Mouse (Mus musculus) MEL (cell line): Measurements from ENCODE around the gene Gas7. TPM values are rescaled to one million over a fixed set of nuclear protein-coding genes. Genes with fewer than 3 reads are reported as not detected.

Source experiments
- DNase-seq: peaks from one replicate; pipeline ENCODE4 v3.0.0; 2011; ENCODE audit warnings: low read depth, low spot score
- H3K27ac ChIP-seq: 2 replicates; pipeline ENCODE4 v1.5.1; 2012; ENCODE audit warnings: low read depth, mild to moderate bottlenecking, control low read depth, low read length, moderate library complexity; ENCODE audit not compliant: control insufficient read depth
- H3K27me3 ChIP-seq, 2 experiments: fragments of 150-350 bp in 1 of 2; sonication (generic) in 1 of 2; 2 replicates each; pipeline ENCODE4 v1.6.1; 2012; ENCODE audit warnings: low read length in 2 of 2, mild to moderate bottlenecking in 2 of 2, improper control_type of control experiment in 1 of 2, moderate library complexity in 1 of 2; ENCODE audit not compliant: insufficient read depth in 2 of 2, control insufficient read depth in 1 of 2
- H3K36me3 ChIP-seq, 2 experiments: 2 replicates each; pipeline ENCODE4 v1.6.1; 2012 to 2014; ENCODE audit warnings: low read length in 2 of 2, improper control_type of control experiment in 1 of 2, inconsistent platforms in 1 of 2, mild to moderate bottlenecking in 1 of 2; ENCODE audit not compliant: insufficient read depth in 2 of 2, control insufficient read depth in 1 of 2
- H3K4me1 ChIP-seq, 2 experiments: fragments of 150-350 bp in 1 of 2; sonication (generic) in 1 of 2; 2 replicates each; pipeline ENCODE4 v1.6.1; 2012; ENCODE audit warnings: low read length in 2 of 2, improper control_type of control experiment in 1 of 2, mild to moderate bottlenecking in 1 of 2; ENCODE audit not compliant: insufficient read depth in 2 of 2, control insufficient read depth in 1 of 2
- H3K4me3 ChIP-seq, 2 experiments: fragments of 150-350 bp in 1 of 2; sonication (generic) in 1 of 2; 2 replicates each; pipeline ENCODE4 v1.5.1; 2012; ENCODE audit warnings: low read depth in 2 of 2, low read length in 2 of 2, mild to moderate bottlenecking in 2 of 2, moderate library complexity in 2 of 2, control low read depth in 1 of 2, improper control_type of control experiment in 1 of 2; ENCODE audit not compliant: control insufficient read depth in 1 of 2, insufficient read depth in 1 of 2
- H3K79me2 ChIP-seq: 2 replicates; pipeline ENCODE4 v1.6.1; 2012; ENCODE audit warnings: mild to moderate bottlenecking, low read length, moderate library complexity; ENCODE audit not compliant: control insufficient read depth, poor library complexity, insufficient read depth
- H3K9ac ChIP-seq: 2 replicates; pipeline ENCODE4 v1.6.1; 2012; ENCODE audit warnings: low read depth, mild to moderate bottlenecking, control low read depth, low read length, moderate library complexity; ENCODE audit not compliant: control insufficient read depth, poor library complexity, severe bottlenecking
- H3K9me3 ChIP-seq: fragments of 150-350 bp; sonication (generic); replicated peaks from 2 replicates; pipeline ENCODE4 v1.6.1; 2012; ENCODE audit warnings: mild to moderate bottlenecking, low read length, improper control_type of control experiment, moderate library complexity; ENCODE audit not compliant: insufficient read depth
- BHLHE40 ChIP-seq: IDR thresholded peaks from 2 replicates; pipeline ENCODE4 v1.6.1; 2012; ENCODE audit warnings: low read depth, mild to moderate bottlenecking, inconsistent platforms, low read length, improper control_type of control experiment, borderline replicate concordance
- CHD1 ChIP-seq: IDR thresholded peaks from 2 replicates; pipeline ENCODE4 v1.6.1; 2012; ENCODE audit warnings: low read depth, mild to moderate bottlenecking, inconsistent platforms, low read length, improper control_type of control experiment
- CHD2 ChIP-seq: IDR thresholded peaks from 2 replicates; pipeline ENCODE4 v1.6.1; 2011; ENCODE audit warnings: low read length, improper control_type of control experiment
- E2F4 ChIP-seq: IDR thresholded peaks from 2 replicates; pipeline ENCODE4 v1.6.1; 2011; ENCODE audit warnings: low read depth, low read length, improper control_type of control experiment, borderline replicate concordance
- ELF1 ChIP-seq: IDR thresholded peaks from 2 replicates; pipeline ENCODE4 v1.6.1; 2014; ENCODE audit warnings: low read depth, mild to moderate bottlenecking, inconsistent platforms, low read length, improper control_type of control experiment, moderate library complexity
- EP300 ChIP-seq, 2 experiments: IDR thresholded peaks; 2 replicates each; pipeline ENCODE4 v1.6.1; 2011; ENCODE audit warnings: improper control_type of control experiment in 2 of 2, low read length in 2 of 2, low read depth in 1 of 2, mild to moderate bottlenecking in 1 of 2
- GABPA ChIP-seq: IDR thresholded peaks from 2 replicates; pipeline ENCODE4 v1.6.1; 2012; ENCODE audit warnings: low read depth, mild to moderate bottlenecking, inconsistent platforms, low read length, improper control_type of control experiment, moderate library complexity
- GATA1 ChIP-seq: IDR thresholded peaks from 2 replicates; pipeline ENCODE4 v1.6.1; 2011; ENCODE audit warnings: low read depth, low read length, improper control_type of control experiment
- JUND ChIP-seq: IDR thresholded peaks from 2 replicates; pipeline ENCODE4 v1.6.1; 2011; ENCODE audit warnings: low read depth, mild to moderate bottlenecking, improper control_type of control experiment, low read length
- KAT2A ChIP-seq: conservative IDR thresholded peaks from 2 replicates; pipeline ENCODE4 v1.6.1; 2012; ENCODE audit warnings: low read depth, low read length, improper control_type of control experiment, inconsistent platforms
- MAFK ChIP-seq: IDR thresholded peaks from 2 replicates; pipeline ENCODE4 v1.6.1; 2011; ENCODE audit warnings: low read depth, mild to moderate bottlenecking, low read length, improper control_type of control experiment, borderline replicate concordance
- MAX ChIP-seq: IDR thresholded peaks from 2 replicates; pipeline ENCODE4 v1.6.1; 2011; ENCODE audit warnings: low read length, improper control_type of control experiment
- MAZ ChIP-seq: IDR thresholded peaks from 2 replicates; pipeline ENCODE4 v1.6.1; 2012; ENCODE audit warnings: low read depth, mild to moderate bottlenecking, inconsistent platforms, low read length, improper control_type of control experiment
- MEF2A ChIP-seq: IDR thresholded peaks from 2 replicates; pipeline ENCODE4 v1.6.1; 2014; ENCODE audit warnings: low read depth, mild to moderate bottlenecking, inconsistent platforms, low read length, improper control_type of control experiment; ENCODE audit not compliant: poor library complexity, insufficient replicate concordance, severe bottlenecking; ENCODE audit errors: extremely low read depth
- MXI1 ChIP-seq: IDR thresholded peaks from 2 replicates; pipeline ENCODE4 v1.6.1; 2011; ENCODE audit warnings: mild to moderate bottlenecking, low read depth, low read length, improper control_type of control experiment
- MYB ChIP-seq: IDR thresholded peaks from 2 replicates; pipeline ENCODE4 v1.6.1; 2011; ENCODE audit warnings: mild to moderate bottlenecking, low read depth, low read length, improper control_type of control experiment
- NELFE ChIP-seq: IDR thresholded peaks from 2 replicates; pipeline ENCODE4 v1.6.1; 2011; ENCODE audit warnings: low read depth, low read length, improper control_type of control experiment
- POLR2A ChIP-seq, 2 experiments: IDR thresholded peaks; 2 replicates each; pipeline ENCODE4 v1.6.1; 2011 to 2012; ENCODE audit warnings: low read length in 2 of 2, mild to moderate bottlenecking in 2 of 2, control low read depth in 1 of 2, improper control_type of control experiment in 1 of 2, low read depth in 1 of 2, moderate library complexity in 1 of 2; ENCODE audit not compliant: control insufficient read depth in 1 of 2, insufficient read depth in 1 of 2, poor library complexity in 1 of 2
- POLR2AphosphoS2 ChIP-seq: IDR thresholded peaks from 2 replicates; pipeline ENCODE4 v1.6.1; 2011; ENCODE audit warnings: low read length, improper control_type of control experiment
- POLR2AphosphoS5 ChIP-seq: IDR thresholded peaks from 2 replicates; pipeline ENCODE4 v1.6.1; 2012; ENCODE audit warnings: low read depth, borderline replicate concordance, mild to moderate bottlenecking, inconsistent platforms, low read length, moderate library complexity, mixed read lengths
- RAD21 ChIP-seq: IDR thresholded peaks from 2 replicates; pipeline ENCODE4 v1.6.1; 2011; ENCODE audit warnings: mild to moderate bottlenecking, low read depth, low read length, improper control_type of control experiment
- RCOR1 ChIP-seq: IDR thresholded peaks from 2 replicates; pipeline ENCODE4 v1.6.1; 2012; ENCODE audit warnings: low read depth, mild to moderate bottlenecking, inconsistent platforms, low read length, improper control_type of control experiment
- SIN3A ChIP-seq: IDR thresholded peaks from 2 replicates; pipeline ENCODE4 v1.6.1; 2012; ENCODE audit warnings: low read length, improper control_type of control experiment, inconsistent platforms
- SMC3 ChIP-seq: IDR thresholded peaks from 2 replicates; pipeline ENCODE4 v1.6.1; 2011; ENCODE audit warnings: low read depth, low read length, improper control_type of control experiment
- TAL1 ChIP-seq: IDR thresholded peaks from 2 replicates; pipeline ENCODE4 v1.6.1; 2012; ENCODE audit warnings: mild to moderate bottlenecking, inconsistent platforms, low read length, moderate library complexity, mixed read lengths
- TBP ChIP-seq: IDR thresholded peaks from 2 replicates; pipeline ENCODE4 v1.8.0; 2011; ENCODE audit warnings: low read depth, low read length, improper control_type of control experiment
- TCF12 ChIP-seq: IDR thresholded peaks from 2 replicates; pipeline ENCODE4 v1.6.1; 2014; ENCODE audit warnings: low read depth, mild to moderate bottlenecking, inconsistent platforms, low read length, improper control_type of control experiment, moderate library complexity
- UBTF ChIP-seq: IDR thresholded peaks from 2 replicates; pipeline ENCODE4 v1.6.1; 2012; ENCODE audit warnings: low read depth, mild to moderate bottlenecking, inconsistent platforms, low read length, improper control_type of control experiment, moderate library complexity, borderline replicate concordance; ENCODE audit not compliant: insufficient read depth
- USF1 ChIP-seq: IDR thresholded peaks from 2 replicates; pipeline ENCODE4 v1.6.1; 2014; ENCODE audit warnings: low read depth, mild to moderate bottlenecking, inconsistent platforms, low read length, improper control_type of control experiment, moderate library complexity
- ZNF384 ChIP-seq: IDR thresholded peaks from 2 replicates; pipeline ENCODE4 v1.6.1; 2012; ENCODE audit warnings: low read depth, mild to moderate bottlenecking, inconsistent platforms, low read length, improper control_type of control experiment
- polyA plus RNA-seq, 2 experiments: library from polyadenylated mRNA; stranded (reverse) in 1 of 2; unstranded in 1 of 2; fragments of >175 nt in 1 of 2; fragments of >200 nt in 1 of 2; gene quantifications; 2 replicates each; pipeline versions ENCODE4 v1.2.1 to v1.2.4; 2012; ENCODE audit warnings: low replicate concordance in 2 of 2, low read depth in 1 of 2; ENCODE audit not compliant: insufficient read length in 2 of 2, insufficient read depth in 1 of 2, missing spikeins in 1 of 2
- total RNA-seq: library from RNA; depleted of rRNA; stranded (reverse); fragments of 300-350 nt; gene quantifications from 2 replicates; pipeline ENCODE4 v1.2.3, GENCODE M21; 2012

Gene Gas7
- total and polyA plus RNA-seq, 3 experiments: 0.04 TPM; not detected in 2

DNA sequence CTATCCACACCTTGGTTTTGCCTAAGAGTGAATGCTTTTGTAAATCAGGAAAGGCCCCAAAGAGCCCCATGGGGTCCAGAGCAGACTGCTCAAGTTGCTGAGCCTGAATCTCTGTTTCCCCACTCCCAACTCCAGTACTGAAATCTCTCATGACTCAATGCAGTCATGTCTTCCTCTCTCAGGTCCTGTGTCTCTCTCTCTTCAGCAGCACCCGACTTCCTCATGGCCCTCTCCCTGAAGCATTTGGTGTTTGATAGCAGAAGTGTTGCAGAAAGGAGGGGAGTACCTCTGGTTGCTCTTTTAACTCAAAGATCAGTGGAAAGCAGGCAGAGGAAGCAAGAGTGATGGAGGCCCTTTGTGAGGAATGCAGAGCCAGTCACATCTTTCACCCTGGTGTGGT lies 25.4 kb upstream of the Gas7 start:
- no peaks in the 10 kb centered on the region for H3K4me1 ChIP-seq
- H3K27me3 ChIP-seq: no peaks in the 10 kb centered on the region
- H3K36me3 ChIP-seq: no peaks in the 10 kb centered on the region
- H3K9me3 ChIP-seq: no peaks in the 10 kb centered on the region
- no peak for TF ChIP-seq USF1
- no peak for TF ChIP-seq POLR2A (IDR thresholded peaks at IDR 0.05; ENCODE audit: control insufficient read depth in 1 of 2, insufficient read depth in 1 of 2, low read depth in 1 of 2, low read length in 2 of 2, poor library complexity in 1 of 2)
- no peak for TF ChIP-seq SMC3
- no peak for TF ChIP-seq MAX
- no peak for TF ChIP-seq POLR2AphosphoS2
- no peak for TF ChIP-seq UBTF
- TF ChIP-seq JUND: no peak
- TF ChIP-seq KAT2A: no peak
- no peak for TF ChIP-seq CHD2
- TF ChIP-seq MEF2A: no peak
- no peak for TF ChIP-seq CHD1
- TF ChIP-seq RAD21: no peak
- TF ChIP-seq NELFE: no peak
- TF ChIP-seq EP300 (IDR thresholded peaks at IDR 0.05; ENCODE audit: low read depth in 1 of 2, low read length in 2 of 2): no peak
- no peak for TF ChIP-seq ELF1
- TF ChIP-seq E2F4: no peak
- no peak overlapping the region for H3K9ac ChIP-seq
- no peak for DNase-seq
- H3K4me3 ChIP-seq: no peak overlapping the region
- H3K27ac ChIP-seq: no peak overlapping the region
- H3K79me2 ChIP-seq: no peaks in the 10 kb centered on the region

DNA sequence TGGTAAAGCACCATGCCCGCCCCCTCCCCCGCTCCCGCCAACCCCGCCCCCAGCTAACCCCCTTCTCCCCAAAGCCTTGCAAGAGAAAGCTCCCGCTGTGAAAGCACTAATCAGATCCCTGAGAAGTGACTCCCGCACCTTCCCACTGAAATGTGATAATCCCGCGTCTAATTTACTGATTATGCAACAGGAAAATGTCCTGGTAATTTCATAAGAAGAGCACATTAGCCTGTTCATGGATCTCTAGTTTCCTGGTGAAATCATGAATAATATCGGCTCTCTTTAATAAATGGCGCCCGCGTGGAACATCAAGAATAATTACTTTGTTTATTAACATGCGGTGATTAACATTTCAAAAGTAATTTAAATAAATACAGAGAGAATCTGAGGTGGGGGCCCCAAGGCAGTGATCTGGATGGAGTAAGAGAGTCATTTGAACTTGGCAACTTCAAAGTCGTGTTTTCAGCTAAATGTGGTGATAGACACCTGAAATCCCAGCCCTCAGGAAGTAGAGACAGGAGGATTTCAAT lies 24.1 kb upstream of the Gas7 start:
- Histone ChIP-seq H3K9me3 (no peaks in the 10 kb centered on the region), H3K9ac (no peak overlapping the region), H3K36me3 (no peaks in the 10 kb centered on the region), H3K27ac (no peak overlapping the region), H3K27me3 (no peaks in the 10 kb centered on the region), H3K4me3 (no peak overlapping the region), H3K79me2 (no peaks in the 10 kb centered on the region), H3K4me1 (no peaks in the 10 kb centered on the region)
- TF ChIP-seq BHLHE40 (no peak), CHD1 (no peak), MXI1 (no peak), ZNF384 (no peak), TBP (no peak), GABPA (no peak), MYB (no peak), RAD21 (no peak), SIN3A (no peak), TAL1 (no peak), POLR2AphosphoS2 (no peak), MAZ (no peak), POLR2AphosphoS5 (no peak), MAX (no peak), TCF12 (no peak), MAFK (no peak), EP300 (IDR thresholded peaks at IDR 0.05; ENCODE audit: low read depth in 1 of 2, low read length in 2 of 2) (no peak), GATA1 (no peak), RCOR1 (no peak), JUND (no peak)
- DNase-seq: no peak
